In the genomic region with DNA sequence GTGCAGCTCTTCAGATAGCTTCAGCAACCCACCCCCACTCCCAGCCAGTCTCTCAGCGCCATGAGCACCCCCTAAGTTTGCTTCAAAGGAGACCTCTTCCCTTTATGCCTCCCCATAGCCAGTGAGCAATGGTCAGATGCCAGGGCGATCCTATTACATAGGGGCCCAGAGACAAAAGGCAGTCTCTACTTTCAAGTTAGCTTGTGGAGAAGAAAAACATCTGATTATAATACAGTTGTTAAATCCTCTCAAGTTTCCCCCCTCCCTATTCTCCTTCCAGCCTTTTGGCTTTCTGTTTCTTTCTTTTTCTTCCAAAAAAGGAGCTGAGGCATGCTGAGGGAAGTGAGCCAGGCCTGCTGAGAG, we compare ENCODE assay signal across 13 mouse cellular contexts.
DNase-seq lines count a peak whose midpoint lies in the region; ATAC-seq and TF ChIP-seq lines count a peak whose summit lies in the region.
"Had no signal": no experiment of that assay in that cellular context is flagged by ENCODE, and none has a peak within 500 bp of the region (broad histone marks: within the 10 kb centered on the region; RNA-seq: fewer than 3 reads in every experiment).

No protein-coding gene starts in this region.

- no peak overlapping the region for H3K4me2 ChIP-seq in forebrain, embryonic 11.5 days (ENCODE audit: low read depth, low read length, severe bottlenecking)
- H3K4me2 ChIP-seq in lung, embryonic 14.5 days = no peak overlapping the region
- H3K4me2 ChIP-seq: forebrain, embryonic 13.5 days; hindbrain, embryonic 12.5 days; liver, embryonic 15.5 days; midbrain, embryonic 11.5 days; neural tube, embryonic 15.5 days had no signal

- H3K9me3 ChIP-seq in forebrain, embryonic 10.5 days = no peaks in the 10 kb centered on the region
- no peaks in the 10 kb centered on the region for H3K9me3 ChIP-seq in forebrain, embryonic 11.5 days (ENCODE audit: control insufficient read depth, low read length)
- no peaks in the 10 kb centered on the region for H3K9me3 ChIP-seq in lung, embryonic 14.5 days (ENCODE audit: low read depth, low read length)
- H3K9me3 ChIP-seq: forebrain, embryonic 13.5 days; hindbrain, embryonic 12.5 days; liver, embryonic 15.5 days; neural tube, embryonic 15.5 days had no signal

- H3K9ac ChIP-seq in forebrain, embryonic 11.5 days (ENCODE audit: low read length) = no peak overlapping the region
- H3K9ac ChIP-seq in lung, embryonic 14.5 days = no peak overlapping the region
- H3K9ac ChIP-seq: forebrain, embryonic 13.5 days; hindbrain, embryonic 12.5 days; liver, embryonic 15.5 days; neural tube, embryonic 15.5 days had no signal

- H3K27me3 ChIP-seq in forebrain, embryonic 10.5 days (ENCODE audit: poor library complexity, severe bottlenecking) = no peaks in the 10 kb centered on the region; the same call in 1 of the 2 replicates
- no peaks in the 10 kb centered on the region for H3K27me3 ChIP-seq in forebrain, embryonic 11.5 days (ENCODE audit: control insufficient read depth, insufficient read depth, low read length)
- no peaks in the 10 kb centered on the region for H3K27me3 ChIP-seq in lung, embryonic 14.5 days (ENCODE audit: insufficient read depth, low read length)
- no peaks in the 10 kb centered on the region for H3K27me3 ChIP-seq in small intestine, adult 2 months (ENCODE audit: control insufficient read depth, insufficient read depth, low read length)
- H3K27me3 ChIP-seq: forebrain, embryonic 13.5 days; hindbrain, embryonic 12.5 days; liver, embryonic 15.5 days; neural tube, embryonic 15.5 days had no signal

- TF ChIP-seq POLR2A in embryonic fibroblast, embryonic 13.5 days (IDR thresholded peaks at IDR 0.05; ENCODE audit: low read depth, low read length) = no peak
- no peak for TF ChIP-seq POLR2A in small intestine, adult 2 months (IDR thresholded peaks at IDR 0.05; ENCODE audit: low read depth, low read length)

- ATAC-seq in forebrain, embryonic 11.5 days (replicated peaks; ENCODE audit: low FRiP score) = no peak
- ATAC-seq in lung, embryonic 14.5 days (ENCODE audit: insufficient read depth) = no peak

- 18% methylated on average over 2 of the region's 2 CpGs for WGBS in forebrain, embryonic 10.5 days
- 22% methylated on average over 2 of the region's 2 CpGs for WGBS in forebrain, embryonic 11.5 days
- WGBS in lung, embryonic 14.5 days = 43% methylated on average over 2 of the region's 2 CpGs
- 66% methylated on average over 2 of the region's 2 CpGs for WGBS in small intestine, adult 2 months

- H3K36me3 ChIP-seq in forebrain, embryonic 10.5 days (replicated peaks) = no peaks in the 10 kb centered on the region
- H3K36me3 ChIP-seq in forebrain, embryonic 11.5 days (ENCODE audit: control insufficient read depth, insufficient read depth, low read length) = no peaks in the 10 kb centered on the region
- no peaks in the 10 kb centered on the region for H3K36me3 ChIP-seq in lung, embryonic 14.5 days (ENCODE audit: insufficient read depth)
- H3K36me3 ChIP-seq in small intestine, adult 2 months (ENCODE audit: control insufficient read depth, insufficient read depth, low read length) = peaks cover 14% of the 10 kb centered on the region
- H3K36me3 ChIP-seq: hindbrain, embryonic 12.5 days; liver, embryonic 15.5 days; neural tube, embryonic 15.5 days had no signal

- no peak for DNase-seq in forebrain, embryonic 10.5 days (ENCODE audit: extremely low spot score, low spot score)
- DNase-seq in forebrain, embryonic 11.5 days (ENCODE audit: low spot score) = no peak
- DNase-seq in lung, embryonic 14.5 days = no peak
- no peak for DNase-seq in lung, postnatal 14 days
- no peak for DNase-seq in adrenal gland, postnatal 36 days
- DNase-seq in layer of hippocampus, postnatal 36 days = no peak

- no peak overlapping the region for H3K4me3 ChIP-seq in forebrain, embryonic 10.5 days
- no peak overlapping the region for H3K4me3 ChIP-seq in forebrain, embryonic 11.5 days (ENCODE audit: low read depth, low read length)
- H3K4me3 ChIP-seq in lung, embryonic 14.5 days (ENCODE audit: low read depth, low read length) = no peak overlapping the region
- H3K4me3 ChIP-seq in embryonic fibroblast, embryonic 13.5 days (ENCODE audit: insufficient read depth, low read length) = no peak overlapping the region
- H3K4me3 ChIP-seq in small intestine, adult 2 months (ENCODE audit: low read depth, low read length) = no peak overlapping the region
- H3K4me3 ChIP-seq: forebrain, embryonic 13.5 days; hindbrain, embryonic 12.5 days; liver, embryonic 15.5 days; neural tube, embryonic 15.5 days had no signal

- H3K4me1 ChIP-seq in forebrain, embryonic 10.5 days = peaks cover 37% of the 10 kb centered on the region
- peaks cover 3% of the 10 kb centered on the region; the same call in 1 of the 2 replicates for H3K4me1 ChIP-seq in forebrain, embryonic 11.5 days (replicated peaks; ENCODE audit: control insufficient read depth, insufficient read depth, low read length)
- H3K4me1 ChIP-seq in lung, embryonic 14.5 days (ENCODE audit: insufficient read depth) = peaks cover 12% of the 10 kb centered on the region; the same call in 1 of the 2 replicates
- H3K4me1 ChIP-seq in embryonic fibroblast, embryonic 13.5 days (ENCODE audit: control insufficient read depth, insufficient read depth, low read length) = peaks cover 56% of the 10 kb centered on the region
- peaks cover 52% of the 10 kb centered on the region for H3K4me1 ChIP-seq in small intestine, adult 2 months (ENCODE audit: control insufficient read depth, insufficient read depth, insufficient read length, low read length)

- TF ChIP-seq CTCF in lung, embryonic 14.5 days (IDR thresholded peaks at IDR 0.05; ENCODE audit: low read depth) = no peak
- no peak for TF ChIP-seq CTCF in embryonic fibroblast, embryonic 13.5 days (IDR thresholded peaks at IDR 0.05; ENCODE audit: borderline replicate concordance, insufficient read depth, low read length)
- no peak for TF ChIP-seq CTCF in small intestine, adult 2 months (IDR thresholded peaks at IDR 0.05; ENCODE audit: extremely low read depth, insufficient read length, insufficient replicate concordance, low read depth, low read length)

- peak overlapping the region; percentile 56; the same call in 1 of the 2 replicates for H3K27ac ChIP-seq in forebrain, embryonic 10.5 days
- no peak overlapping the region for H3K27ac ChIP-seq in forebrain, embryonic 11.5 days (ENCODE audit: low read depth, low read length)
- peak overlapping the region; percentile 78 for H3K27ac ChIP-seq in lung, embryonic 14.5 days (ENCODE audit: low read depth)
- H3K27ac ChIP-seq in embryonic fibroblast, embryonic 13.5 days (ENCODE audit: insufficient read depth, low read length) = peak overlapping the region; percentile 91
- H3K27ac ChIP-seq in small intestine, adult 2 months (ENCODE audit: insufficient read depth, low read depth, low read length) = peak overlapping the region; percentile 80
- H3K27ac ChIP-seq: forebrain, embryonic 13.5 days; hindbrain, embryonic 12.5 days; liver, embryonic 15.5 days; neural tube, embryonic 15.5 days had no signal
